Mouse (Mus musculus) mouse trophoblast stem cell (cell line): ENCODE results near the gene Olfr624.
"Not testable (repeated sequence)": the region's sequence is repeated elsewhere in the genome, so short reads cannot be mapped to it uniquely, and the experiment has no call there.

ENCODE experiments used
- in situ Hi-C, 2 experiments: fragments of 300-500 bp; cut with MseI, MboI; formaldehyde crosslinking; loops; 2 replicates in 1 of 2; 3 replicates in 1 of 2; pipeline ENCODE4 v1.15.1; 2025

Gene Olfr624

GRCm38 (mm10) chr7:103671091-103671490 is at the start of gene Olfr624:
TSS of gene Olfr624 (minus strand) at chr7:103671191.
- in situ Hi-C loops, result no loop called here

GRCm38 (mm10) chr7:103716398-103716797 is 45.4 kb upstream of the Olfr624 start:
- in situ Hi-C loops, result not testable (repeated sequence)

- in situ Hi-C loops, result no loop called here
These were observed 43.4 kb upstream of the Olfr624 start, which contains the start of gene Olfr243 for GRCm38 (mm10) chr7:103714371-103714770. TSS of gene Olfr243 (plus strand) at chr7:103714671.

GRCm38 (mm10) chr7:103712024-103712423 is 41.0 kb upstream of the Olfr624 start:
- in situ Hi-C loops, result no loop called here

- in situ Hi-C loops, result no loop called here
These were observed 28.5 kb upstream of the Olfr624 start for GRCm38 (mm10) chr7:103699469-103699868.

GRCm38 (mm10) chr7:103682420-103682819 is 11.4 kb upstream of the Olfr624 start, which contains the start of gene Olfr625-ps1:
TSS of gene Olfr625-ps1 (plus strand) at chr7:103682720.
- in situ Hi-C loops, result no loop called here

- in situ Hi-C loops, result no loop called here
These were observed 7.4 kb downstream of the Olfr624 start, which contains the start of gene Olfr623 for GRCm38 (mm10) chr7:103663598-103663997. TSS of gene Olfr623 (minus strand) at chr7:103663698.

- in situ Hi-C loops, result no loop called here
These were observed 26.9 kb downstream of the Olfr624 start for GRCm38 (mm10) chr7:103644070-103644469.

GRCm38 (mm10) chr7:103642602-103643001 is 28.4 kb downstream of the Olfr624 start, which contains the start of gene Olfr622:
TSS of gene Olfr622 (minus strand) at chr7:103642702.
- in situ Hi-C loops, result no loop called here

GRCm38 (mm10) chr7:103636795-103637194 is 34.2 kb downstream of the Olfr624 start:
- in situ Hi-C loops, result no loop called here
